Mouse (Mus musculus) CD8-positive naive resting alpha-beta T cell, adult 2 months (primary cell): ENCODE results near the gene Gm10295.

ENCODE experiments used
- DNase-seq, 2 experiments: peaks; one replicate each; pipeline ENCODE4 v3.0.0; 2022; ENCODE audit warnings: low read depth in 2 of 2, low spot score in 2 of 2

Gm10295 gene

DNA sequence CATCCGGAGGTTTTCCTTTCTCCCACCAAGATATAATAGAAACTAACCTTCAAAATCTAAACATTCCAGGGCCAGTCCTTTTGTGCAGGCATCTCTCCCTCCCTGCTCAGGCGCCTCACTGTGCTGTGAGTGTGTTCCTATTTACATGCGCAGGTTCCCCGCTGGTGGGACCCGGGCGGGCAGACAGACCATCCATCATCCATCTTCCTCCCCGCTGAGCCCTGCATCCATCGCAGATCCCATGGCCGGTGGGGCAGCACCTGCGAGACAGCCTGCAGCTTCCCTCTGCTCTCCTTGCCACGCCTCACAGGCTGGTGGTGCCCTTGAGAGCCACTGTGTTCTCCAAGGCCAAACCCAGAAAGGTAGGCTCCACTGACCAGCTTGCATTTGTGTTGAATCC, at the start of gene Gm10295:
TSS of gene Gm10295 (minus strand) at position 122 of the 400 bp plus-strand sequence.
- no peak for DNase-seq

GRCm38 (mm10) chr7:71401032-71401431, 49.7 kb upstream of the Gm10295 start:
- DNase-seq = no peak

GRCm38 (mm10) chr7:71399891-71400632, 48.8 kb upstream of the Gm10295 start:
- no peak for DNase-seq

DNA sequence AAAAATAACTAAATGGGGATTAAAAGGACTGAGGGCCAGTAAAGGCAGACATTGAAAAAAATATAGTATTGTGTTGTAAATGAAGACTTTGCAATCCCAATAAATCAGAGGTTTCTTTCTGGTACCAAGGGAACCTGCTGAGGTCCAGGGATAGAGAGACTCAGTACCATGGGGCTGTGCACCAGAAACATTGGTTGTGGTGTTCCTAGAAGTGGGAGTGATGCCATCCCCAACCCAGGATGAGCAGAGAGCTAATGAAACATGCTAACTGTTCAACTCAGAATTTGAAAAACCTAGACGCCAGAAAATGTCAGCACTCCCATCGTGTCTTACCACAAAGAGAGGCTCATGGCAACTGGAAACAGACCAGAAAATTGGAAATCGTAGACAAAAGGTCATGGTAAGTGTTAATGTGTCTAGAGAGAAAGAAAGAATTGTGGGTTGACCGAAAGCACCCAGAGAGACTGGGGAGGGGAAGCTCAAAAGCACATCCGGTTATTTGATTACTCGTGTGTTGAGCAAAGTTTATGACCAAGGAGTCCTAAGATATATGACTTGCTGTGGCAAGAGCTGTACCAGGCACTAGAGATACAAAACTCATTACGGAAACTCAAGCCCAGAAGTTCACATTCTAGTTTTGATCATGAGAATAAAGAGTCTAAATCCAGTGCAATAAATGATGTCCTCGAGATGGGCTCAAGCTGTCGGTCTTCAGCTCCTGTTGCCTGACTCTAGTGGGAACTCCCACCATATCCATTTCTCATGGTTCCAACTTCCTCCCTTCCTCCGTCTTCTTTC, 47.9 kb upstream of the Gm10295 start:
- DNase-seq = no peak

DNA sequence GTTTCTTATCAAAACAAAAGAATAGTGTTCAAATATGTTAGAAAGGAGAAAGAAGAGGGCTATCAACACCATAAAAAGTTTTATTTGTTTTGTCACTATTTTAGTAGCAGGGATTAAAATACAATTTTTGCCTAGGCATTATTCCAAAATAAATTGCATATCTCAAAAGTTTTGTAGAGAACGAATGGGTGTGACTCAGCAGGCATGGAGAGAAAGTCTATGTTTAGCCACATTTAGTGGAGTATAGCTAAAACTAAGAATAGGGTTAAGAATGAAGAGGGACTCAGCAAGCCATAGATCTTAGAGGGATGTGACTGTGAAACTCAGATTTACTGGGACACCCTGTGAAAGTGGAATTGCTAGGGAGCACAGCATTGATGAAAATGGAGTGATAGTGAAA, 47.1 kb upstream of the Gm10295 start:
- no peak for DNase-seq

- DNase-seq = no peak
Measured at GRCm38 (mm10) chr7:71392795-71393341, 41.6 kb upstream of the Gm10295 start.

DNA sequence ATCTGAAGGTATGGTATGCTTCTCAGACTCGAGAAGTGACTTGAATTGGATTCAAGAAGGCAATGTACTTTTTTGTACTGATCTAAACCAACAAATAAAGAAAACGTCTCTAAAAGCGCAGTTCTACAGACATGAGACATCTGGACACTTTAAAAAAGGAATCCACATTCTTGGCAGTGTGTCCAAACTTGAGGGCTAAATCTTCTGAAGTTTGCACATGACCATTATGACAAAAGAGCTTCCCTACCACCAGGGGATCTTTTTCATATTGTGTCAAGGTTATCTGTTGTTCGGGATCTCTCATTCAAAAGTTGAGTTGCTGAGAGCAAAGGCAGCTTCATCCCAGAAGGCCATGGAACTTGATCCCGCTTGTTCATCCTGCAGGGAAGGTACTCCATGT, 40.0 kb upstream of the Gm10295 start:
- DNase-seq = no peak

GRCm38 (mm10) chr7:71390291-71390690, 39.0 kb upstream of the Gm10295 start:
- DNase-seq = no peak

- no peak for DNase-seq
Measured at GRCm38 (mm10) chr7:71386050-71386449, 34.8 kb upstream of the Gm10295 start.

GRCm38 (mm10) chr7:71384921-71385320, 33.6 kb upstream of the Gm10295 start:
- no peak for DNase-seq

DNA sequence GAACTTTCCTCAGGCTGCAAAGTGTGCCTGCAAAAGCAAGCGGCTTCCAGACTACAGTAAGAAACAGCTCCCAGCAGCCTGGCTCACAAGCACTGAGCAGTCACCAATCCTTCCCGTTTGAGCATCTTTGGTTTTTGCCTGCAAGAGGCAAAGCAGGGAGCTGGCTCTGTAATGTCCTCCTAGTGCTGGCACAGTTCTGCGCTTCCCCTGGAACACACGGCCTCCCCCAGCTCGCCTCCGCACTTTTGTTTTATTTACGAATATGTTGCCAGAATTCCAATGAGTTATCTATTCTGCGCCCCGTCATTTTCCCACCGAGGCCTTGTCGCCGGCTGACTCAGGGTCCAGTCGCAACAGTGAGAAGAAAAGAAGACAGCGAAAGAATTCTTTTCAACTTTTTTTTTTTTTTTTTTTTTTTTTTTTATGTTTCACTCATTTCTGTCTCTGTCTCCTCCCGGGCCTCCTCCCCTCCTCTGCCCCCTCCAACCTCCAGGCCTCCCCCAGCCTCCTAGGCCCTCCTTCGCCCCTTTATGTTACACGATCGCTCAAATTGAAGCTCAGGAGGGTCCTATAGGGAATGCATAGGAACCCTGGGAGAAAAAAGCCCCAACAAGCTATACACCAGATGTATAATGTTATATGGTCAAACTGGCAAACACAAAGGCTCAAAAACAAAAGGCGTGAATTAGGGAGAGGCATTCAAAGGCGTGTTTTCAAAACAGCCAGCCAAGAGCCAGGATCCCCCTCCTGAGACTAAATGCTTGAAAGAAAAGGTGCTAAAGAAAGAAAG, 32.3 kb upstream of the Gm10295 start:
- no peak for DNase-seq

GRCm38 (mm10) chr7:71379826-71380825, 28.8 kb upstream of the Gm10295 start:
- no peak for DNase-seq

DNA sequence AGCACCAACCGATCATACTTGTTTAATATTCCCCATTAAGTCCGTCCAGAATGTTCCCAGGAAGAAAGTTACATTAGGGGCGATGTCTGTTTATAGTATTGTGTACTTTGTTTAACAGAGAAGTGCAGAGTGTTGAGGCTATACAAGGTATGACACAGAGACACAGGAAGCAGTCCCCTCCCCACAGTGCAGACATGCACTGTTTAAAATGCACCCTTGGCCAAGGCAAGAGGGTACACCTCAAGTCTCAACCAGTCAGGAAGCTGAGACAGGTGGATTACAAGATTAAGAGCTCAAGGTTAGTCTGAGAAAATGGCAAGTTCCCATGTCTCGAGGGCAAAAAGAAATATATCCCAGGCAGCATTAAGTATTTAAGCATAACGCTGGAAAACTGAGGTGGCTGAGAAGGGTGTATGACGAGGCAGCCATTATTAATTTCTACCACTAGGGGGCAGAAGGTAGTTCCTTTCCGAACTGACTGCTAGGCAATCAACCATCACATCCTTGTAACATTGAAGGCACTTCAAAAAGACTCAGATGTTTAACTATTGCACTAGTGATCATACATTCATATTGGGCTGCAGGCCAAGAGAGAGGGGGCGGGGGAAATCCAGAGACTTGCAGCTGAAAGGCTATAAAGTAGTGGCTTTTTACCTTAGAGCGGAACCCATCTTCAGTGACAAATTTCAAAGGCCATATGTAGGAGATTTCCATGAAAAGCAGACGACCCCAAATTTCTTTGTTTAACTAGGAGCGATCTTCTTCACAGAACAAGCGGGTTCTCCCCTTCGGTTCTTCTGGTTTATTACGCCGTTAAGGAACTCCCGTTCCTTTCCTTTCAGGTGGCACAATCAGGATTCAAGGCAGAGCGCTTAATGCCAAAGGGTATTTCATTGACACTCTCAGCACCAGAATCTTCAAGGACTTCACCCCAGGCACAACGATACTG, 27.8 kb upstream of the Gm10295 start:
- DNase-seq = no peak

DNA sequence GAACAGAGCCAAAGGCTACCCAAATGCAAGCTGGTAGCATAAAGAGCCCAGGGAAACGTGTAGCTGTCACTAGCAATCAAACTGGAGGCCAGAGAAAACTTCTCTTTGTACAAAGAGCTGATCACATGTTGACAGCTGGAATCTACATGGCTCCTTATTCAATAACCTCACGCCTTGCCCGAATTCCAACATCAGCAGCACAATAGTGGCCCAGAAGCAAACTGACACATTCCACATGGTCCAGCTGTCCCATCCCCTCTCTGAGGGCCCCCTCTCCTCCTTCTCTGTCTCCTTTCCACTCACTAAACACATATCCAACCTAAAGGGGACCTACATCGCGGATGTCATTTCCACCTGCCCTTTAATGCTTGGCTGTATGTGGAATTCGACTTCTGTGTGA, 26.7 kb upstream of the Gm10295 start:
- no peak for DNase-seq

DNA sequence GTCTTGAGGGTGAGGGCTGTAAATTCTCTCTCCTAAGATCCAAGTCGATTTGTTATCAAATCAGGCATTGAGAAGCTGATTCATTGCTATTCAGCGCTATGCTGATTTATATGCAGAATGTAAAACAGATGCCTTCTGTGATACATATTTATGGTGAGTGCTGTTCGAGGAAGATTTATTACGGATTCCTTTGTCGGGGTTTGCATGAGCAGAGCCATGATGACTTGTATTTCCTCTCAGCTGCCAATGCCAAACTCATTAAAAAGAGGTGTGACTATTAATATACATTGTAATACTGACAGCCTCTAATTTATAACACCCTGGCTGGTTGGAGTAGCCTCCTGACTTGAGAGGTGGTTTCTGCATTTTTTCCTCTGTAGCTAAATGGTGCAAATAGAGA, 22.8 kb upstream of the Gm10295 start:
- no peak for DNase-seq

GRCm38 (mm10) chr7:71371916-71372315, 20.6 kb upstream of the Gm10295 start:
- DNase-seq = no peak

- DNase-seq = no peak
Measured at GRCm38 (mm10) chr7:71370746-71371145, 19.5 kb upstream of the Gm10295 start.

- DNase-seq = no peak
Measured at GRCm38 (mm10) chr7:71370128-71370527, 18.8 kb upstream of the Gm10295 start.

DNA sequence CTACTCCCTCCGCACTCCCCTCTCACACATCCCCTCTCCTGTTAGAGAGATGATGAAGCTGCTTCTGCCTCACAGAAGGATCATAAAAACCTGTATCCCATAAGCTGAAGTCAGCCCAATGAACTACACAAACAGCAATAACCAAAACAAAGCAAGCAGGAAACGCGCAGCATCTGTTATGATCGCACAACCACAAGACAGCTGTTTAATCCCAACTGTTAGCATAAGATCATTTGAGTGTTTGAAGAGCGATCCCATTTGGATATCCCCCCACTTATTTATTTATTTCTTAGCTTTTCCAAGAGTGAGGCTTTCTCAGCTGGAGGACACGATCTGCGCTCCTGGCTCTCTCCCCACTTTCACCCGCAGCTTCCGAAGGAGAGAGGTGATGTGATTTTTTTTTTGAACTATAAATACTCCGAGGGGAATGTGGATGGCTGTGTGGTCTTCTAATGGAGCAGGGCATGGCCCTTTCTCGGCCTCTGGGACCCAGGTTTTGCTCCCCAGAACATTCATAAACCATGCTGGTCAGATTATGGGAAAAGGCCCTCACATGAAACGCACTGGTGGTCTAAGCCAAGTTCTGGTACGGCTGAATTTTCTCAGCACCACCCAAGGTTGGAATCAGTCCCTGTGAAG, 17.4 kb upstream of the Gm10295 start:
- DNase-seq = no peak
